Mouse (Mus musculus) heart, postnatal 0 days (tissue): ENCODE measurements around the gene Armc6.

Experiments used
- CTCF ChIP-seq: IDR thresholded peaks from 2 replicates; pipeline ENCODE4 v1.5.1; 2016; ENCODE audit warnings: antibody characterized with exemption, control low read depth, low read depth
- EP300 ChIP-seq: IDR thresholded peaks from 2 replicates; pipeline ENCODE4 v1.6.1; 2016; ENCODE audit warnings: antibody characterized with exemption, low read depth

DNA sequence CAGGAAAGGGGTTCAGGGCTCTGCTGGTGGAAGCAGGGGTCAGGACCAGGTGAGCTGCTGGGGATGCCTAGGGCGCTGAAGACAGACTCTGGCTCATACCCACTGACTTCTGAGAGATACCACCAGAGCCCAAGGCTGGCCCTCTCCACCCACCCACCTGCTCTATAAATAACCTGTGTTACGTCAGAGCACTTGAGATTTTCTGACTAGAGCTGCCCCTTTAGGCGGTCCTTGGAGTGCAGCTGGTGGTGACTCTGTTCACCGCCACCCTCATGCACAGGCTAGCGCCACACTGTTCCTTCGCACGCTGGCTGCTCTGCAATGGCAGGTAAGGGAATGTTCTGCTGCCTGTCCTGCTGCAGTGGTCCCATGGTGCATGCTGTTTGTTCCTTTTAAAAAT, 60.2 kb downstream of the Armc6 start:
- TF ChIP-seq CTCF (no peak), EP300 (no peak)
